Mouse (Mus musculus) ES-E14 (cell line): ENCODE results near the gene Kalrn.

ENCODE experiments used
- CHD2 ChIP-seq: IDR thresholded peaks from 2 replicates; pipeline ENCODE4 v1.6.1; 2014; ENCODE audit warnings: mild to moderate bottlenecking, low read depth, low read length, inconsistent platforms
- HCFC1 ChIP-seq: IDR thresholded peaks from 2 replicates; pipeline ENCODE4 v1.6.1; 2012; ENCODE audit warnings: low read length, inconsistent platforms, borderline replicate concordance; ENCODE audit not compliant: insufficient read depth

GRCm38 (mm10) chr16:34239618-34240017 lies 333.7 kb downstream of the Kalrn start:
- TF ChIP-seq HCFC1 = no peak
- TF ChIP-seq CHD2 = no peak
